Mouse (Mus musculus): Measurements from ENCODE around the gene Bod1. TPM values are rescaled to one million over a fixed set of nuclear protein-coding genes. Genes with fewer than 3 reads are reported as not detected.

Gene Bod1
- polyA plus RNA-seq (2015; fragmentation: Nextera tagmentation; extraction: Ambion mirVana): 13.8 and 16.6 TPM in 2 replicates

GRCm38 (mm10) chr11:31671354-31672169 is at the start of gene Bod1:
Bod1 (minus strand) TSS chr11:31671885.
- TF ChIP-seq EP300 (IDR thresholded peaks at IDR 0.05; ENCODE audit: low read depth) (no peak), CTCF (IDR thresholded peaks at IDR 0.05; ENCODE audit: low read depth) (no peak)
- peaks cover 14% of the 10 kb centered on the region for H3K36me3 ChIP-seq (replicated peaks; ENCODE audit: insufficient read depth, low read length)
- H3K9ac ChIP-seq (replicated peaks): peak within 1 kb of the TSS; percentile 82
- no peak within 1 kb of the TSS for H3K27ac ChIP-seq (ENCODE audit: low read depth)
- under 1% methylated on average over 55 of the region's 76 CpGs for WGBS (ENCODE audit: insufficient replicate concordance)
- H3K4me2 ChIP-seq (ENCODE audit: low read depth, low read length): peak within 1 kb of the TSS; percentile 84
- H3K27me3 ChIP-seq (ENCODE audit: insufficient read depth, low read length): no peaks in the 10 kb centered on the region
- ATAC-seq (peak; percentile 96), DNase-seq (peak; percentile 92)
- H3K4me1 ChIP-seq (ENCODE audit: insufficient read depth): peaks cover 7% of the 10 kb centered on the region
- no peaks in the 10 kb centered on the region for H3K9me3 ChIP-seq (ENCODE audit: low read length)
- H3K4me3 ChIP-seq (ENCODE audit: low read depth, low read length): peak within 1 kb of the TSS; percentile 84

- no peak overlapping the region for H3K4me2 ChIP-seq (ENCODE audit: low read depth, low read length)
- H3K9ac ChIP-seq (replicated peaks): no peak overlapping the region
- H3K27ac ChIP-seq (ENCODE audit: low read depth): no peak overlapping the region
- TF ChIP-seq EP300 (IDR thresholded peaks at IDR 0.05; ENCODE audit: low read depth) (no peak), CTCF (IDR thresholded peaks at IDR 0.05; ENCODE audit: low read depth) (no peak)
- no peaks in the 10 kb centered on the region for H3K9me3 ChIP-seq (ENCODE audit: low read length)
- ATAC-seq: no peak
- peaks cover 2% of the 10 kb centered on the region; the same call in 1 of the 2 replicates for H3K4me1 ChIP-seq (ENCODE audit: insufficient read depth)
- H3K27me3 ChIP-seq (ENCODE audit: insufficient read depth, low read length): no peaks in the 10 kb centered on the region
- no peak overlapping the region for H3K4me3 ChIP-seq (ENCODE audit: low read depth, low read length)
- WGBS (ENCODE audit: insufficient replicate concordance): 83% methylated on average over 4 of the region's 4 CpGs
- no peaks in the 10 kb centered on the region for H3K36me3 ChIP-seq (replicated peaks; ENCODE audit: insufficient read depth, low read length)
- DNase-seq: no peak
Measured at GRCm38 (mm10) chr11:31719090-31719489, 47.4 kb upstream of the Bod1 start.

- no peak for DNase-seq
- no peaks in the 10 kb centered on the region for H3K36me3 ChIP-seq (replicated peaks; ENCODE audit: insufficient read depth, low read length)
- H3K4me2 ChIP-seq (ENCODE audit: low read depth, low read length): no peak overlapping the region
- 39% methylated on average over 4 of the region's 4 CpGs for whole genome bisulfite sequencing (ENCODE audit: insufficient replicate concordance)
- no peak overlapping the region for H3K27ac ChIP-seq (ENCODE audit: low read depth)
- no peak overlapping the region for H3K4me3 ChIP-seq (ENCODE audit: low read depth, low read length)
- ATAC-seq: 0 out of 2 replicates have a peak, but pooled peaks have one; percentile 38
- H3K9ac ChIP-seq (replicated peaks): no peak overlapping the region
- no peaks in the 10 kb centered on the region for H3K27me3 ChIP-seq (ENCODE audit: insufficient read depth, low read length)
- peaks cover 8% of the 10 kb centered on the region for H3K4me1 ChIP-seq (ENCODE audit: insufficient read depth)
- no peak for TF ChIP-seq CTCF (IDR thresholded peaks at IDR 0.05; ENCODE audit: low read depth)
- TF ChIP-seq EP300 (IDR thresholded peaks at IDR 0.05; ENCODE audit: low read depth): no peak
- no peaks in the 10 kb centered on the region for H3K9me3 ChIP-seq (ENCODE audit: low read length)
Measured at GRCm38 (mm10) chr11:31717926-31718735, 46.4 kb upstream of the Bod1 start.

- H3K27me3 ChIP-seq (ENCODE audit: insufficient read depth, low read length): no peaks in the 10 kb centered on the region
- H3K9ac ChIP-seq (replicated peaks): no peak overlapping the region
- TF ChIP-seq EP300 (IDR thresholded peaks at IDR 0.05; ENCODE audit: low read depth) (no peak), CTCF (IDR thresholded peaks at IDR 0.05; ENCODE audit: low read depth) (peak; percentile 56)
- H3K27ac ChIP-seq (ENCODE audit: low read depth): no peak overlapping the region
- DNase-seq (peak; percentile 82), ATAC-seq (peak; percentile 80)
- H3K9me3 ChIP-seq (ENCODE audit: low read length): no peaks in the 10 kb centered on the region
- H3K4me3 ChIP-seq (ENCODE audit: low read depth, low read length): no peak overlapping the region
- H3K36me3 ChIP-seq (replicated peaks; ENCODE audit: insufficient read depth, low read length): no peaks in the 10 kb centered on the region
- peaks cover 8% of the 10 kb centered on the region for H3K4me1 ChIP-seq (ENCODE audit: insufficient read depth)
- WGBS (ENCODE audit: insufficient replicate concordance): 64% methylated on average over 6 of the region's 6 CpGs
- no peak overlapping the region for H3K4me2 ChIP-seq (ENCODE audit: low read depth, low read length)
Measured at GRCm38 (mm10) chr11:31713641-31714121, 42.0 kb upstream of the Bod1 start.

GRCm38 (mm10) chr11:31713116-31713515 is 41.4 kb upstream of the Bod1 start:
- Histone ChIP-seq H3K36me3 (replicated peaks; ENCODE audit: insufficient read depth, low read length) (no peaks in the 10 kb centered on the region), H3K4me2 (ENCODE audit: low read depth, low read length) (no peak overlapping the region), H3K27me3 (ENCODE audit: insufficient read depth, low read length) (no peaks in the 10 kb centered on the region), H3K9me3 (ENCODE audit: low read length) (no peaks in the 10 kb centered on the region), H3K27ac (ENCODE audit: low read depth) (peak overlapping the region; percentile 18; the same call in 1 of the 2 replicates), H3K4me1 (ENCODE audit: insufficient read depth) (peaks cover 8% of the 10 kb centered on the region), H3K4me3 (ENCODE audit: low read depth, low read length) (no peak overlapping the region), H3K9ac (replicated peaks) (no peak overlapping the region)
- WGBS (ENCODE audit: insufficient replicate concordance): 52% methylated on average over 8 of the region's 8 CpGs
- ATAC-seq (no peak), DNase-seq (no peak)
- no peak for TF ChIP-seq CTCF (IDR thresholded peaks at IDR 0.05; ENCODE audit: low read depth)
- no peak for TF ChIP-seq EP300 (IDR thresholded peaks at IDR 0.05; ENCODE audit: low read depth)

- Histone ChIP-seq H3K36me3 (replicated peaks; ENCODE audit: insufficient read depth, low read length) (no peaks in the 10 kb centered on the region), H3K4me1 (ENCODE audit: insufficient read depth) (no peaks in the 10 kb centered on the region), H3K4me2 (ENCODE audit: low read depth, low read length) (no peak overlapping the region), H3K4me3 (ENCODE audit: low read depth, low read length) (no peak overlapping the region), H3K27ac (ENCODE audit: low read depth) (no peak overlapping the region), H3K27me3 (ENCODE audit: insufficient read depth, low read length) (no peaks in the 10 kb centered on the region), H3K9me3 (ENCODE audit: low read length) (no peaks in the 10 kb centered on the region), H3K9ac (replicated peaks) (no peak overlapping the region)
- no peak for ATAC-seq
- DNase-seq: no peak
- no peak for TF ChIP-seq CTCF (IDR thresholded peaks at IDR 0.05; ENCODE audit: low read depth)
- TF ChIP-seq EP300 (IDR thresholded peaks at IDR 0.05; ENCODE audit: low read depth): 0 out of 2 replicates have a peak, but pooled peaks have one; percentile 25
Measured at GRCm38 (mm10) chr11:31707771-31708170, 36.1 kb upstream of the Bod1 start.
